Comparison of ENCODE assay signal across 8 mouse cellular contexts in genomic region chr6:114917129-114917528, GRCm38 (mm10). TPM values are rescaled to one million over a fixed set of nuclear protein-coding genes. Genes with fewer than 3 reads are reported as not detected.
DNase-seq lines count a peak whose midpoint lies in the region; ATAC-seq lines count a peak whose summit lies in the region.

No protein-coding gene starts in this region.

- H3K27me3 ChIP-seq in heart, embryonic 13.5 days (replicated peaks): no peaks in the 10 kb centered on the region
- H3K27me3 ChIP-seq in embryonic facial prominence, embryonic 11.5 days (ENCODE audit: control insufficient read depth, insufficient read depth, low read length): no peaks in the 10 kb centered on the region
- no peaks in the 10 kb centered on the region for H3K27me3 ChIP-seq in hindbrain, embryonic 15.5 days
- H3K27me3 ChIP-seq in midbrain, embryonic 14.5 days (ENCODE audit: control insufficient read depth, insufficient read depth, low read length): no peaks in the 10 kb centered on the region

- peak overlapping the region; percentile 94 for H3K9ac ChIP-seq in heart, embryonic 13.5 days
- peak overlapping the region; percentile 37; the same call in 1 of the 2 replicates for H3K9ac ChIP-seq in embryonic facial prominence, embryonic 11.5 days (replicated peaks; ENCODE audit: low read length)
- no peak overlapping the region for H3K9ac ChIP-seq in hindbrain, embryonic 15.5 days
- no peak overlapping the region; the same call in 1 of the 2 replicates for H3K9ac ChIP-seq in midbrain, embryonic 14.5 days (replicated peaks; ENCODE audit: low read length)

- peaks cover 76% of the 10 kb centered on the region for H3K4me1 ChIP-seq in heart, embryonic 13.5 days
- peaks cover 30% of the 10 kb centered on the region for H3K4me1 ChIP-seq in embryonic facial prominence, embryonic 11.5 days (ENCODE audit: control insufficient read depth, insufficient read depth, low read length)
- H3K4me1 ChIP-seq in hindbrain, embryonic 15.5 days (replicated peaks): peaks cover 89% of the 10 kb centered on the region
- H3K4me1 ChIP-seq in midbrain, embryonic 14.5 days (ENCODE audit: control insufficient read depth, insufficient read depth, low read length): peaks cover 74% of the 10 kb centered on the region

- H3K4me3 ChIP-seq in heart, embryonic 13.5 days: peak overlapping the region; percentile 76
- H3K4me3 ChIP-seq in embryonic facial prominence, embryonic 11.5 days (ENCODE audit: low read depth, low read length): no peak overlapping the region
- H3K4me3 ChIP-seq in hindbrain, embryonic 15.5 days: no peak overlapping the region
- H3K4me3 ChIP-seq in midbrain, embryonic 14.5 days (replicated peaks; ENCODE audit: low read depth, low read length): 0 out of 2 replicates have a peak overlapping the region, but pooled peaks have one; percentile 4

- H3K9me3 ChIP-seq in heart, embryonic 13.5 days: no peaks in the 10 kb centered on the region
- no peaks in the 10 kb centered on the region for H3K9me3 ChIP-seq in embryonic facial prominence, embryonic 11.5 days (replicated peaks; ENCODE audit: control insufficient read depth, low read length)
- H3K9me3 ChIP-seq in hindbrain, embryonic 15.5 days: no peaks in the 10 kb centered on the region
- no peaks in the 10 kb centered on the region for H3K9me3 ChIP-seq in midbrain, embryonic 14.5 days (ENCODE audit: control insufficient read depth, low read length)

- WGBS in heart, embryonic 13.5 days: 52% methylated on average over 11 of the region's 11 CpGs
- 44% methylated on average over 11 of the region's 11 CpGs for WGBS in embryonic facial prominence, embryonic 11.5 days
- WGBS in hindbrain, embryonic 15.5 days: 35% methylated on average over 11 of the region's 11 CpGs
- WGBS in midbrain, embryonic 14.5 days: 42% methylated on average over 11 of the region's 11 CpGs

- no peak for DNase-seq in heart, postnatal 14 days
- peak; percentile 34 for DNase-seq in embryonic facial prominence, embryonic 11.5 days (ENCODE audit: low spot score)
- no peak for DNase-seq in midbrain, embryonic 14.5 days
- no peak for DNase-seq in right cerebral cortex, postnatal 14 days
- no peak for DNase-seq in adrenal gland, adult 2 months
- DNase-seq in thymus, postnatal 25 days: no peak

- peak overlapping the region; percentile 84 for H3K4me2 ChIP-seq in heart, embryonic 13.5 days
- peak overlapping the region; percentile 34 for H3K4me2 ChIP-seq in embryonic facial prominence, embryonic 11.5 days (ENCODE audit: low read depth, low read length)
- H3K4me2 ChIP-seq in hindbrain, embryonic 15.5 days: peak overlapping the region; percentile 57
- H3K4me2 ChIP-seq in midbrain, embryonic 14.5 days (ENCODE audit: low read length): peak overlapping the region; percentile 54

- 0 out of 2 replicates have a peak, but pooled peaks cover 3% of the 10 kb centered on the region for H3K36me3 ChIP-seq in heart, embryonic 13.5 days
- H3K36me3 ChIP-seq in embryonic facial prominence, embryonic 11.5 days (replicated peaks; ENCODE audit: control insufficient read depth, insufficient read depth, low read depth, low read length): no peaks in the 10 kb centered on the region; the same call in 1 of the 2 replicates
- H3K36me3 ChIP-seq in hindbrain, embryonic 15.5 days: no peaks in the 10 kb centered on the region
- no peaks in the 10 kb centered on the region for H3K36me3 ChIP-seq in midbrain, embryonic 14.5 days (ENCODE audit: control insufficient read depth, insufficient read depth, low read length)

- peak overlapping the region; percentile 77 for H3K27ac ChIP-seq in heart, embryonic 13.5 days (replicated peaks)
- no peak overlapping the region; the same call in 1 of the 2 replicates for H3K27ac ChIP-seq in embryonic facial prominence, embryonic 11.5 days (replicated peaks; ENCODE audit: low read depth, low read length)
- peak overlapping the region; percentile 48 for H3K27ac ChIP-seq in hindbrain, embryonic 15.5 days (replicated peaks)
- H3K27ac ChIP-seq in midbrain, embryonic 14.5 days (replicated peaks; ENCODE audit: low read depth, low read length): 0 out of 2 replicates have a peak overlapping the region, but pooled peaks have one; percentile 10

- ATAC-seq in heart, embryonic 13.5 days (ENCODE audit: extremely low read depth, insufficient number of reproducible peaks, low FRiP score, low TSS enrichment): no peak
- no peak for ATAC-seq in embryonic facial prominence, embryonic 11.5 days (replicated peaks; ENCODE audit: insufficient number of reproducible peaks, low FRiP score, low TSS enrichment, low read depth)
- no peak for ATAC-seq in hindbrain, embryonic 15.5 days (ENCODE audit: low FRiP score, low read depth)
- no peak for ATAC-seq in midbrain, embryonic 14.5 days (ENCODE audit: low FRiP score, low TSS enrichment)

- intact Hi-C loops in heart, postnatal 14 days (cut with DNase I): no loop called here

RNA-seq across cellular contexts. Expression of gene Vgll4, which starts 52.7 kb away (rescaled TPM):
- polyA plus RNA-seq in heart, embryonic 13.5 days (2015; fragmentation: Nextera tagmentation; extraction: Ambion mirVana): 62.5 and 72.1 TPM in 2 replicates
- 10 to 100 TPM; 28.4 to 29.5 TPM for total RNA-seq in heart, postnatal 14 days (2021)
- 58.9 and 68.2 TPM in 2 replicates for polyA plus RNA-seq in embryonic facial prominence, embryonic 11.5 days (2014; fragmentation: Nextera tagmentation; extraction: Ambion mirVana)
- polyA plus RNA-seq in hindbrain, embryonic 15.5 days (2015; fragmentation: Nextera tagmentation; extraction: Ambion mirVana): 51.8 and 59.6 TPM in 2 replicates
- polyA plus RNA-seq in midbrain, embryonic 14.5 days (2014; fragmentation: Nextera tagmentation; extraction: Ambion mirVana): 32.2 and 42.8 TPM in 2 replicates
- 10 to 100 TPM; 57.5 to 76.3 TPM for total RNA-seq in adrenal gland, adult 2 months (2021)
- 55.2 and 60.2 TPM in 2 replicates for polyA plus RNA-seq in adrenal gland, adult 2 months (2012; rRNA removed)

Comparison
In these comparisons a context has a peak if more than half of its experiments do, and no peak if none do; other contexts are left out.
1. H3K4me2 ChIP-seq: peak in every context shown above with its lines; median percentile 84 in heart, embryonic 13.5 days; 57 in hindbrain, embryonic 15.5 days; 54 in midbrain, embryonic 14.5 days; 34 in embryonic facial prominence, embryonic 11.5 days.
2. H3K4me3 ChIP-seq: peak in heart, embryonic 13.5 days (single experiment) and midbrain, embryonic 14.5 days (single experiment); none in embryonic facial prominence, embryonic 11.5 days (single experiment) and hindbrain, embryonic 15.5 days (single experiment).
3. H3K9ac ChIP-seq: peak in heart, embryonic 13.5 days (single experiment) and embryonic facial prominence, embryonic 11.5 days (single experiment); none in hindbrain, embryonic 15.5 days (single experiment) and midbrain, embryonic 14.5 days (single experiment).